Mouse (Mus musculus) limb, embryonic 14.5 days (tissue): ENCODE measurements around the gene Pex1. TPM values are rescaled to one million over a fixed set of nuclear protein-coding genes. Genes with fewer than 3 reads are reported as not detected.
A peak's percentile ranks its signal among the peaks of the same experiment; 100 is the strongest.
"Not testable (repeated sequence)": the region's sequence is repeated elsewhere in the genome, so short reads cannot be mapped to it uniquely, and the experiment has no call there.

Experiments
- ATAC-seq: fragments of 200-750 bp; cut with Nextera tagmentation; 2 replicates; pipeline ENCODE4 v1.8.0; 2017; ENCODE audit warnings: low read depth, moderate number of reproducible peaks, moderate TSS enrichment; ENCODE audit not compliant: low FRiP score
- DNase-seq: peaks from one replicate; pipeline ENCODE4 v3.0.0-alpha.2; 2015; ENCODE audit warnings: low spot score
- H3K27ac ChIP-seq: fragments of 300-500 bp; sonication (generic); replicated peaks from 2 replicates; pipeline ENCODE4 v1.5.1; 2014; ENCODE audit warnings: low read depth, mild to moderate bottlenecking, low read length, moderate library complexity, mixed read lengths
- H3K27me3 ChIP-seq: fragments of 300-500 bp; sonication (generic); 2 replicates; pipeline ENCODE4 v1.6.1; 2014; ENCODE audit warnings: low read length, mixed read lengths; ENCODE audit not compliant: control insufficient read depth, insufficient read depth
- H3K36me3 ChIP-seq: fragments of 300-500 bp; sonication (generic); 2 replicates; pipeline ENCODE4 v1.6.1; 2014; ENCODE audit warnings: mild to moderate bottlenecking, low read length, moderate library complexity, mixed read lengths; ENCODE audit not compliant: control insufficient read depth, insufficient read depth
- H3K4me1 ChIP-seq: fragments of 300-500 bp; sonication (generic); 2 replicates; pipeline ENCODE4 v1.6.1; 2014; ENCODE audit warnings: antibody characterized with exemption, low read length, mixed read lengths; ENCODE audit not compliant: control insufficient read depth, insufficient read depth
- H3K4me2 ChIP-seq: fragments of 300-500 bp; sonication (generic); replicated peaks from 2 replicates; pipeline ENCODE4 v1.6.1; 2014; ENCODE audit warnings: low read depth, mild to moderate bottlenecking, low read length, moderate library complexity; ENCODE audit not compliant: severe bottlenecking
- H3K4me3 ChIP-seq: fragments of 300-500 bp; sonication (generic); replicated peaks from 2 replicates; pipeline ENCODE4 v1.5.1; 2014; ENCODE audit warnings: low read length
- H3K9ac ChIP-seq: fragments of 300-500 bp; sonication (generic); 2 replicates; pipeline ENCODE4 v1.6.1; 2014; ENCODE audit warnings: mild to moderate bottlenecking, low read depth, low read length, moderate library complexity; ENCODE audit not compliant: severe bottlenecking
- H3K9me3 ChIP-seq: fragments of 300-500 bp; sonication (generic); 2 replicates; pipeline ENCODE4 v1.6.1; 2016; ENCODE audit warnings: low read length; ENCODE audit not compliant: control insufficient read depth
- POLR2A ChIP-seq: fragments of 200-500 bp; IDR thresholded peaks from 2 replicates; pipeline ENCODE4 v1.8.0; 2012; ENCODE audit warnings: inconsistent platforms, mild to moderate bottlenecking, moderate library complexity, borderline replicate concordance; ENCODE audit not compliant: insufficient read depth, insufficient read length; ENCODE audit errors: extremely low read depth
- WGBS: fragments of 180-500 bp; shearing (Covaris S2); extraction: QIAGEN DNeasy Blood & Tissue Kit; methylation state at CpG from one replicate; pipeline ENCODE4 v1.1.7; 2014; 5-methylcytosine and 5-hydroxymethylcytosine counted together
- polyA plus RNA-seq, 2 experiments: library from polyadenylated mRNA; depleted of rRNA in 1 of 2; stranded (reverse) in 1 of 2; unstranded in 1 of 2; fragments of >200 nt; fragmentation: Nextera tagmentation in 1 of 2; extraction: Ambion mirVana in 1 of 2; gene quantifications; 2 replicates each; pipeline versions ENCODE4 v1.2.1 to v1.2.3; 2012 to 2014

Pex1 gene
- polyA plus RNA-seq, 2 experiments, result 15.4 to 17.8 TPM

DNA sequence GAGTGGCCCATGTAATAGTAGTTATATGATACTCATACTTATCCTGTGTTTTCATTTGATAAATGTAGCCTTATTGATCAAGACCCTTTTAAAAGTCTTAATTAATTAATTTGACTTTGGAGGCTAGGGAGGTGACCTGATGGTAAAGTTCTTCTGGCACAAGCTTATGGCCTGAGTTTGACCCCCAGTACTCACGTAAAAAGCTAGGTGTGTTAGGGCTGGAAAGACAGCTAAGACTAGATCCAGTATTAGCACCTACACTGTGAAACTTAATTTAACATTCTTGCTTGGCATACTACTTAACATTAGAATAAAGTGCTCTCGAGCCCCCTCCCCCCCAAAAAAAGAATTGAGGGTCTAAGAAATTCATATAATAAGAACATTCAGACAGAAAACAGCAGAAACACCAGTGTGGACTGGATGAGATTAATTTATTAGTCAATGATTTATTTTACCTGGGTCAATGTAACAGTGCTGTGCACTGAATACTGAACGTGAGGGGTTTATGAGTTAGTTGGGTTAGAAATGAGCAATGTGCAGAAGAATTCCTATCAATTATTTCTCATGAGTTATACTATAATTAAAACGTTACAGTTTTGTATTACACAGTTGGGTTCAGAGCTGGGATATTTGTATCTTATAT lies 52.5 kb downstream of the Pex1 start:
- DNase-seq, result no peak
- Histone ChIP-seq H3K36me3 (peaks cover 13% of the 10 kb centered on the region), H3K4me1 (peaks cover 6% of the 10 kb centered on the region; the same call in 1 of the 2 replicates), H3K9me3 (no peaks in the 10 kb centered on the region), H3K27ac (no peak overlapping the region), H3K4me2 (peak overlapping the region; percentile 43), H3K4me3 (peak overlapping the region; percentile 94), H3K9ac (no peak overlapping the region), H3K27me3 (no peaks in the 10 kb centered on the region)
- ATAC-seq, result no peak
- TF ChIP-seq POLR2A, result no peak
- WGBS, result 42% methylated on average over 4 of the region's 4 CpGs

DNA sequence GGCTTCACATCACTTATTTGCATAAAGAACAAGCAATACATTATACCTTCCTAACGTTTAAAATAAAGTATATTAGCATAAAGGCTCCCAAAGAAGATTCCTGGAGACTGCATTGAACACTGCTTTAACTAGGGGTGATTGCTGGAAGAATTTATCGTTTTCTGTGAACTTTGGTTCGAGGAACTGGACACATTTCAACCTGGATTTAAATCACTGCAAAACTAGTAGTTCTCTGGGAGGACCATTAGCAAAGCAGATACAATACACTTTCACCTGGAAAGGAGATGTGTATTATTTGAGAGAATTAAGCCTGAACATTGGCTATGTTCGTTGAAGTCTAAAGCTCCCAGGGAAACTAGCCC lies 53.0 kb downstream of the Pex1 start:
- 75% methylated on average over 4 of the region's 4 CpGs for WGBS
- H3K4me3 ChIP-seq, result no peak overlapping the region
- H3K9ac ChIP-seq, result no peak overlapping the region
- no peak overlapping the region for H3K27ac ChIP-seq
- H3K36me3 ChIP-seq, result peaks cover 10% of the 10 kb centered on the region
- H3K4me2 ChIP-seq, result no peak overlapping the region
- no peaks in the 10 kb centered on the region for H3K27me3 ChIP-seq
- H3K4me1 ChIP-seq, result peaks cover 6% of the 10 kb centered on the region; the same call in 1 of the 2 replicates
- no peaks in the 10 kb centered on the region for H3K9me3 ChIP-seq
- ATAC-seq, result no peak
- no peak for DNase-seq
- TF ChIP-seq POLR2A, result no peak

GRCm38 (mm10) chr5:3650881-3651280 lies 55.0 kb downstream of the Pex1 start, which contains the start of gene Tmbim7:
Gene Tmbim7, plus strand, starts transcription at chr5:3651181.
- WGBS, result 71% methylated on average over 6 of the region's 6 CpGs

DNA sequence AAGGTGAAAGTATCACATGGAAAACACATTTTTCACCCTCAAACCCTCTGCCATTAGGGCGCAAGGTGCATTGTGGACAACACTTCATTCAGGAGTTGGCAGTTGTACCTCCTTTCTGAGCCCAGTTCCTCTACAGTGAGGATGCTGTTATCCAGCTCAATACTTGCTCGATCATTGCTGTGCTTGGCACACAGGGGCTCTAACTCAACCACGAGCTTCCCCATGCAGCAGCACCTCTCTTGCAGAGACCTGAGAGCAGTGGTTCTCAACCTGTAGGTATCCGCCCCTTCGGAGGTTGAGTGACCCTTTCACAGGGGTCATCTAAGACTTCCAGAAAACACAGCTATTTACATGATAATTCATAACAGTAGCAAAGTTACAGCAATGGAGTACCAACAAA lies 55.8 kb downstream of the Pex1 start:
- Histone ChIP-seq H3K4me2 (no peak overlapping the region), H3K4me3 (no peak overlapping the region), H3K9ac (no peak overlapping the region), H3K27ac (no peak overlapping the region), H3K4me1 (no peaks in the 10 kb centered on the region), H3K27me3 (no peaks in the 10 kb centered on the region), H3K9me3 (no peaks in the 10 kb centered on the region), H3K36me3 (no peaks in the 10 kb centered on the region)
- ATAC-seq (no peak), DNase-seq (no peak)
- 86% methylated on average over 5 of the region's 5 CpGs for WGBS
- TF ChIP-seq POLR2A, result no peak

More at GRCm38 (mm10) chr5:3650881-3651280, 55.0 kb downstream of the Pex1 start, which contains the start of gene Tmbim7:
- no peak for TF ChIP-seq POLR2A
- Histone ChIP-seq H3K9ac (no peak within 1 kb of the TSS), H3K36me3 (no peaks in the 10 kb centered on the region), H3K9me3 (no peaks in the 10 kb centered on the region), H3K4me1 (no peaks in the 10 kb centered on the region), H3K4me3 (no peak within 1 kb of the TSS), H3K27me3 (no peaks in the 10 kb centered on the region), H3K4me2 (no peak within 1 kb of the TSS), H3K27ac (no peak within 1 kb of the TSS)
- no peak for ATAC-seq
- no peak for DNase-seq

GRCm38 (mm10) chr5:3652903-3653575 lies 57.2 kb downstream of the Pex1 start:
- H3K4me3 ChIP-seq, ATAC-seq, H3K27ac ChIP-seq, H3K9me3 ChIP-seq, H3K27me3 ChIP-seq, H3K9ac ChIP-seq, DNase-seq, H3K4me2 ChIP-seq, H3K36me3 ChIP-seq, H3K4me1 ChIP-seq: not testable (repeated sequence)
- 92% methylated on average over 14 of the region's 25 CpGs for WGBS
